Mouse (Mus musculus) kidney, postnatal 0 days (tissue): Measurements from ENCODE around the gene Il1rl2. TPM values are rescaled to one million over a fixed set of nuclear protein-coding genes. Genes with fewer than 3 reads are reported as not detected.

ENCODE experiments used
- ATAC-seq: fragments of 200-750 bp; cut with Nextera tagmentation; replicated peaks from 2 replicates; pipeline ENCODE4 v1.8.0; 2017; ENCODE audit warnings: low read depth, moderate number of reproducible peaks, moderate TSS enrichment, moderate library complexity; ENCODE audit not compliant: low FRiP score
- DNase-seq: peaks from one replicate; pipeline ENCODE4 v3.0.0-alpha.2; 2016; ENCODE audit warnings: low spot score
- H3K27ac ChIP-seq: fragments of 300-500 bp; sonication (generic); 2 replicates; pipeline ENCODE4 v1.5.1; 2014; ENCODE audit warnings: mild to moderate bottlenecking
- H3K27me3 ChIP-seq: fragments of 300-500 bp; sonication (generic); 2 replicates; pipeline ENCODE4 v1.6.1; 2014; ENCODE audit warnings: low read length, mixed read lengths; ENCODE audit not compliant: insufficient read depth
- H3K36me3 ChIP-seq: fragments of 300-500 bp; sonication (generic); 2 replicates; pipeline ENCODE4 v1.6.1; 2014; ENCODE audit warnings: low read length, mixed read lengths; ENCODE audit not compliant: insufficient read depth
- H3K4me1 ChIP-seq: fragments of 300-500 bp; sonication (generic); replicated peaks from 2 replicates; pipeline ENCODE4 v1.6.1; 2014; ENCODE audit warnings: antibody characterized with exemption, low read length, mixed read lengths; ENCODE audit not compliant: insufficient read depth
- H3K4me2 ChIP-seq: fragments of 300-500 bp; sonication (generic); 2 replicates; pipeline ENCODE4 v1.6.1; 2014; ENCODE audit warnings: mild to moderate bottlenecking, low read length, moderate library complexity, mixed read lengths
- H3K4me3 ChIP-seq: fragments of 300-500 bp; sonication (generic); replicated peaks from 2 replicates; pipeline ENCODE4 v1.5.1; 2014; ENCODE audit warnings: low read depth, low read length
- H3K9ac ChIP-seq: fragments of 300-500 bp; sonication (generic); 2 replicates; pipeline ENCODE4 v1.6.1; 2014; ENCODE audit warnings: low read depth, low read length
- H3K9me3 ChIP-seq: fragments of 300-500 bp; sonication (generic); replicated peaks from 2 replicates; pipeline ENCODE4 v1.6.1; 2016; ENCODE audit warnings: low read length, inconsistent platforms, mixed read lengths
- CTCF ChIP-seq: IDR thresholded peaks from 2 replicates; pipeline ENCODE4 v1.5.1; 2016; ENCODE audit warnings: antibody characterized with exemption, low read depth, mild to moderate bottlenecking, moderate library complexity
- WGBS: fragments of 180-500 bp; shearing (Covaris S2); extraction: QIAGEN DNeasy Blood & Tissue Kit; methylation state at CpG from one replicate; pipeline ENCODE4 v1.1.7; 2014; 5-methylcytosine and 5-hydroxymethylcytosine counted together
- polyA plus RNA-seq: library from polyadenylated mRNA; unstranded; fragments of >200 nt; fragmentation: Nextera tagmentation; extraction: Ambion mirVana; gene quantifications from 2 replicates; pipeline ENCODE4 v1.2.1, GENCODE M21; 2015

Il1rl2 gene
- polyA plus RNA-seq, 1 experiment from 2014 or later, result 7.5 TPM

- H3K4me2 ChIP-seq, result no peak overlapping the region
- no peak overlapping the region for H3K4me3 ChIP-seq
- no peaks in the 10 kb centered on the region for H3K27me3 ChIP-seq
- no peaks in the 10 kb centered on the region for H3K9me3 ChIP-seq
- H3K36me3 ChIP-seq, result no peaks in the 10 kb centered on the region
- no peak for ATAC-seq
- no peak for TF ChIP-seq CTCF
- 78% methylated on average over 3 of the region's 3 CpGs for whole genome bisulfite sequencing
- H3K9ac ChIP-seq, result no peak overlapping the region
- no peak for DNase-seq
- 0 out of 2 replicates have a peak, but pooled peaks cover 2% of the 10 kb centered on the region for H3K4me1 ChIP-seq
- no peak overlapping the region for H3K27ac ChIP-seq
Measured at GRCm38 (mm10) chr1:40282394-40282793, 42.0 kb upstream of the Il1rl2 start.

- WGBS, result 34% methylated on average over 5 of the region's 5 CpGs
- no peak overlapping the region for H3K4me3 ChIP-seq
Measured at GRCm38 (mm10) chr1:40283995-40284394, 40.4 kb upstream of the Il1rl2 start.

GRCm38 (mm10) chr1:40290489-40291255 lies 33.7 kb upstream of the Il1rl2 start:
- no peak overlapping the region for H3K4me2 ChIP-seq
- H3K27ac ChIP-seq, result no peak overlapping the region
- H3K9me3 ChIP-seq, result no peaks in the 10 kb centered on the region
- WGBS, result 64% methylated on average over 12 of the region's 12 CpGs
- TF ChIP-seq CTCF, result peak; percentile 44
- no peaks in the 10 kb centered on the region for H3K27me3 ChIP-seq
- no peak overlapping the region for H3K4me3 ChIP-seq
- no peak overlapping the region for H3K9ac ChIP-seq
- no peaks in the 10 kb centered on the region for H3K36me3 ChIP-seq
- H3K4me1 ChIP-seq, result no peaks in the 10 kb centered on the region
- ATAC-seq, result no peak
- no peak for DNase-seq

More at GRCm38 (mm10) chr1:40283995-40284394, 40.4 kb upstream of the Il1rl2 start:
- no peak overlapping the region for H3K4me2 ChIP-seq
- H3K4me1 ChIP-seq, result 0 out of 2 replicates have a peak, but pooled peaks cover 2% of the 10 kb centered on the region
- ATAC-seq (no peak), DNase-seq (no peak)
- H3K9me3 ChIP-seq, result no peaks in the 10 kb centered on the region
- H3K27ac ChIP-seq, result no peak overlapping the region
- no peak for TF ChIP-seq CTCF
- H3K27me3 ChIP-seq, result no peaks in the 10 kb centered on the region
- no peak overlapping the region for H3K9ac ChIP-seq
- H3K36me3 ChIP-seq, result no peaks in the 10 kb centered on the region

GRCm38 (mm10) chr1:40292231-40292630 lies 32.2 kb upstream of the Il1rl2 start:
- no peaks in the 10 kb centered on the region for H3K4me1 ChIP-seq
- no peak overlapping the region for H3K9ac ChIP-seq
- no peak for DNase-seq
- no peak for TF ChIP-seq CTCF
- H3K27ac ChIP-seq, result no peak overlapping the region
- no peaks in the 10 kb centered on the region for H3K36me3 ChIP-seq
- ATAC-seq, result no peak
- no peaks in the 10 kb centered on the region for H3K27me3 ChIP-seq
- no peak overlapping the region for H3K4me2 ChIP-seq
- no peak overlapping the region for H3K4me3 ChIP-seq
- 92% methylated on average over 2 of the region's 2 CpGs for WGBS
- no peaks in the 10 kb centered on the region for H3K9me3 ChIP-seq

- Histone ChIP-seq H3K36me3 (no peaks in the 10 kb centered on the region), H3K27ac (no peak overlapping the region), H3K27me3 (no peaks in the 10 kb centered on the region), H3K4me2 (no peak overlapping the region), H3K4me1 (no peaks in the 10 kb centered on the region), H3K9ac (no peak overlapping the region), H3K4me3 (no peak overlapping the region), H3K9me3 (no peaks in the 10 kb centered on the region)
- 95% methylated on average over 7 of the region's 7 CpGs for WGBS
- ATAC-seq (no peak), DNase-seq (no peak)
- TF ChIP-seq CTCF, result peak; percentile 35; the same call in 1 of the 2 replicates
Measured at GRCm38 (mm10) chr1:40293891-40294290, 30.5 kb upstream of the Il1rl2 start.

- DNase-seq, result no peak
- no peaks in the 10 kb centered on the region for H3K27me3 ChIP-seq
- no peak for ATAC-seq
- no peak; the same call in 1 of the 2 replicates for TF ChIP-seq CTCF
- no peak overlapping the region for H3K4me2 ChIP-seq
- H3K9me3 ChIP-seq, result no peaks in the 10 kb centered on the region
- no peak overlapping the region for H3K27ac ChIP-seq
- H3K9ac ChIP-seq, result no peak overlapping the region
- 70% methylated on average over 9 of the region's 9 CpGs for WGBS
- H3K4me1 ChIP-seq, result no peaks in the 10 kb centered on the region
- H3K4me3 ChIP-seq, result no peak overlapping the region
- H3K36me3 ChIP-seq, result no peaks in the 10 kb centered on the region
Measured at GRCm38 (mm10) chr1:40294824-40295223, 29.6 kb upstream of the Il1rl2 start.
